Mouse (Mus musculus): Measurements from ENCODE around the gene Opcml. TPM values are rescaled to one million over a fixed set of nuclear protein-coding genes. Genes with fewer than 3 reads are reported as not detected.

Opcml gene
- polyA plus RNA-seq, 1 experiment from 2014 or later, result 2.9 TPM

- no peak overlapping the region for H3K9ac ChIP-seq
- no peak overlapping the region for H3K4me3 ChIP-seq
- no peaks in the 10 kb centered on the region for H3K27me3 ChIP-seq
- H3K4me2 ChIP-seq, result no peak overlapping the region
- ATAC-seq (ENCODE audit: insufficient number of reproducible peaks, insufficient read depth, low FRiP score, low TSS enrichment, low read depth), result no peak
- H3K9me3 ChIP-seq, result no peaks in the 10 kb centered on the region
- H3K4me1 ChIP-seq, result no peaks in the 10 kb centered on the region
- H3K36me3 ChIP-seq, result no peaks in the 10 kb centered on the region
- no peak overlapping the region for H3K27ac ChIP-seq
These were observed 788.2 kb downstream of the Opcml start for GRCm38 (mm10) chr9:28578730-28579129.

DNA sequence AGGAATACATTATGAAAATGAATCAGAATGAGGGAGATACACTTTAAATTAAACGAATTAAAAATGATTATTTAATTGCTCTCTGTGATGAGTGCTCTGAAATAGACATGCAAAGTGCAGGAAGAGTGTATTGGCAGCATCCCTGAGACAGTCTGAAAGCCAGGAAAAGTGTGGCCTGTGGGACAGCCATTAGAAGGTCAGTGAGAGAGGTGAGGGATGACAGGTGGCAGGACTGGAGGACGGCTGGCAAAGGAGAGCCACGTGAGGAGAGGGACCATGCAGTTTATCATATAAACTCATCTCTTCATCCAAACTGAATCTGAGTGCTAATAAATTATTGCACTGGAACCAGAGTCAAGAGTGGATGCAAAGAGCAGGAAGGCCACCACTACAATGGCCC lies 796.7 kb downstream of the Opcml start:
- WGBS, result 80% methylated on average over 3 of the region's 3 CpGs
- Histone ChIP-seq H3K4me1 (no peaks in the 10 kb centered on the region), H3K9me3 (no peaks in the 10 kb centered on the region), H3K27ac (no peak overlapping the region), H3K27me3 (no peaks in the 10 kb centered on the region), H3K36me3 (no peaks in the 10 kb centered on the region), H3K4me2 (no peak overlapping the region), H3K4me3 (no peak overlapping the region), H3K9ac (no peak overlapping the region)
- ATAC-seq (ENCODE audit: insufficient number of reproducible peaks, insufficient read depth, low FRiP score, low TSS enrichment, low read depth), result no peak

- H3K27me3 ChIP-seq, result no peaks in the 10 kb centered on the region
- H3K4me1 ChIP-seq, result no peaks in the 10 kb centered on the region
- no peak overlapping the region for H3K27ac ChIP-seq
- no peak overlapping the region for H3K4me2 ChIP-seq
- no peak overlapping the region for H3K9ac ChIP-seq
- ATAC-seq (ENCODE audit: insufficient number of reproducible peaks, insufficient read depth, low FRiP score, low TSS enrichment, low read depth), result no peak
- no peak overlapping the region for H3K4me3 ChIP-seq
- H3K9me3 ChIP-seq, result no peaks in the 10 kb centered on the region
- no peaks in the 10 kb centered on the region for H3K36me3 ChIP-seq
- 85% methylated on average over 4 of the region's 4 CpGs for WGBS
These were observed 797.3 kb downstream of the Opcml start for GRCm38 (mm10) chr9:28587857-28588388.

DNA sequence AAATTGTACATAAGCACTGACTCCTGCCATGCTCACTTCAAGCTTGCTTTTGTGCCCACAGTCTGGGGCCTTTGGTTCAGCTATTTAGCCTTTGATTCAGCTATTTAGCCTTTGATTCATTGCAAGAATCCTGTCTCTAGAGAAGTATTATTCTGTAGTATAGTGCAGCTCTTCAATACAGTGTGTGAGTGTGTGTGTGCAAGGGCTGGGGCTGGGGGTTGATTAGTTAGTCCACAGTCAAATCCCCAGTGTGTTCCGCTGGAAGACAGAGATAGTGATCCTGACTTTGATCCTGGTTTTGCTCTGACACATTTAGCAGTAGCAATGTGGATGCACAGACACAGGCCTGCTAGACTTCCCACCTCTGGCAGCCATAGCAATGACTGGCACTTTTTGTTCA lies 797.9 kb downstream of the Opcml start:
- no peak overlapping the region for H3K4me3 ChIP-seq
- no peaks in the 10 kb centered on the region for H3K9me3 ChIP-seq
- H3K27me3 ChIP-seq, result no peaks in the 10 kb centered on the region
- no peak overlapping the region for H3K9ac ChIP-seq
- no peak for ATAC-seq (ENCODE audit: insufficient number of reproducible peaks, insufficient read depth, low FRiP score, low TSS enrichment, low read depth)
- WGBS, result 85% methylated on average over 1 of the region's 1 CpGs
- no peak overlapping the region for H3K4me2 ChIP-seq
- no peak overlapping the region for H3K27ac ChIP-seq
- no peaks in the 10 kb centered on the region for H3K36me3 ChIP-seq
- no peaks in the 10 kb centered on the region for H3K4me1 ChIP-seq

GRCm38 (mm10) chr9:28592208-28592607 lies 801.6 kb downstream of the Opcml start:
- Histone ChIP-seq H3K9ac (no peak overlapping the region), H3K36me3 (no peaks in the 10 kb centered on the region), H3K27ac (no peak overlapping the region), H3K27me3 (no peaks in the 10 kb centered on the region), H3K9me3 (no peaks in the 10 kb centered on the region), H3K4me1 (no peaks in the 10 kb centered on the region), H3K4me3 (no peak overlapping the region), H3K4me2 (no peak overlapping the region)
- no peak for ATAC-seq (ENCODE audit: insufficient number of reproducible peaks, insufficient read depth, low FRiP score, low TSS enrichment, low read depth)
- WGBS, result 54% methylated on average over 3 of the region's 3 CpGs

- H3K4me3 ChIP-seq, result no peak overlapping the region
- no peak for ATAC-seq (ENCODE audit: insufficient number of reproducible peaks, insufficient read depth, low FRiP score, low TSS enrichment, low read depth)
- no peaks in the 10 kb centered on the region for H3K4me1 ChIP-seq
- H3K27ac ChIP-seq, result no peak overlapping the region
- H3K4me2 ChIP-seq, result no peak overlapping the region
- 87% methylated on average over 3 of the region's 3 CpGs for WGBS
- no peaks in the 10 kb centered on the region for H3K36me3 ChIP-seq
- H3K9me3 ChIP-seq, result no peaks in the 10 kb centered on the region
- no peak overlapping the region for H3K9ac ChIP-seq
- no peaks in the 10 kb centered on the region for H3K27me3 ChIP-seq
These were observed 804.5 kb downstream of the Opcml start for GRCm38 (mm10) chr9:28595062-28595461.

DNA sequence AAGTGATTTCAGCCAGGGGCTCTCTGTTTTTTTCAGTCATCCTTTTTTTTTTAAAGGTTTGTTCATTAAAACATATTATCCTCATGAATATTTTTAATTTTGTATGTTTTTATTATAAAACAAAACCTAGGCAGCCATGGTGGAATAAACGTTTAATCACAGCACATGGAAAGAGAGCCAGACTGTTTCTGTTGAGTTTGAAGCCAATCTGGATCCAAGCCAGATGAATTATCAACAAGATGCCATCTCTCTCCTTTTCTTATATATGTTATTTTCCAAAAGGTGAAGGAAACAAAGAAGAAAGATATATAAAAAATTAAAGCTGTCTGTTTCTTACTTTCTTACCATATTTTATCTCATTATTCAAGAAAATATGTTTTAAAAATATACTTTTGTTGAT lies 815.0 kb downstream of the Opcml start:
- Histone ChIP-seq H3K27me3 (no peaks in the 10 kb centered on the region), H3K4me2 (no peak overlapping the region), H3K36me3 (no peaks in the 10 kb centered on the region), H3K4me1 (no peaks in the 10 kb centered on the region), H3K4me3 (no peak overlapping the region), H3K9ac (no peak overlapping the region), H3K9me3 (no peaks in the 10 kb centered on the region), H3K27ac (no peak overlapping the region)
- WGBS, result 65% methylated on average over 1 of the region's 1 CpGs
- no peak for ATAC-seq (ENCODE audit: insufficient number of reproducible peaks, insufficient read depth, low FRiP score, low TSS enrichment, low read depth)

DNA sequence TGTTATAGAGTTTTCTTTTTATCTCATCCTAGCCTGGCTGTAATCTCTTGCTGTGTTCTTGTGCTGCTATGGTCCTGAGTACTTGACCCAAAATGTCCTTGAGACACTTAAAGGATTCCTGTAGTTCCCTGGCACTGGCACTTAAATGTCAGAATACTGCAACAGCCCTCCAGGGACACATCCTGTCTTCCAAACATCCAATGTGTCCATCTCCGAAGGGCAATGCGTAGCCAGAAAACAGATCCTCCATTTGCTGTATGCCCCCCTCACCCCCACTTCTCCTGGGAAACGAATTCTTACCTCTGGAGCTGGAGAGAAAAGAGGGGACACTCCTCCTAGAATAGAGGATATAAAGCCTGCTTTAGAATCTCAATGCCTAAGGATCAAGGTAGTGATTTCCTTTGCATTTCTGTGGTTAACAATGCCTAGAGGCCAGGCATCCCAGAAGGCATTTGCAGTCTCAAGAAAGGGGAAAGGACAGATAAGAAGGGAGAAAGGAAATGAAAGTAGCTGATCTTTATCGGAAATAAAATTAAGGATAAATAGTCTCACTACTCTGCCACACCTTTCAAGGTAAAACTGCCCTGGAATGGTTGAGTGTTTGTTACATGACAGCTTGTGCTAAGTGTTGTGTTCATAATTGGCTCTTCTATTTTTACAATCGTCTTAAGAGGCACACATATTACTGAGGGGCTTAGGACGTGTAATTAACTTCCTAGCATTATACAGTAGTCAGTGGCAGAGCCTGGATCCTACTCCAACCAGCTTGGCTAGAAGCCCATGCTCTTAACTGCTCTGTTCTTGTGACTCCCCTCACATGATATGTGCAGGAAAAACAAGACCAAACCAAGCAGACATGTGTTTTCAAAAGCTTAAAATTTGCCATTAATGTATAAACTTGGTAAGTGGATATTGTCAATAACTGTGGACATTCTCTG lies 823.4 kb downstream of the Opcml start:
- H3K9ac ChIP-seq, result no peak overlapping the region
- no peaks in the 10 kb centered on the region for H3K9me3 ChIP-seq
- no peak overlapping the region for H3K4me2 ChIP-seq
- no peak for ATAC-seq (ENCODE audit: insufficient number of reproducible peaks, insufficient read depth, low FRiP score, low TSS enrichment, low read depth)
- H3K27ac ChIP-seq, result peak overlapping the region; percentile 19; the same call in 1 of the 2 replicates
- 26% methylated on average over 6 of the region's 6 CpGs for WGBS
- no peaks in the 10 kb centered on the region for H3K36me3 ChIP-seq
- H3K4me3 ChIP-seq, result no peak overlapping the region
- H3K4me1 ChIP-seq, result peaks cover 11% of the 10 kb centered on the region; the same call in 1 of the 2 replicates
- H3K27me3 ChIP-seq, result no peaks in the 10 kb centered on the region

DNA sequence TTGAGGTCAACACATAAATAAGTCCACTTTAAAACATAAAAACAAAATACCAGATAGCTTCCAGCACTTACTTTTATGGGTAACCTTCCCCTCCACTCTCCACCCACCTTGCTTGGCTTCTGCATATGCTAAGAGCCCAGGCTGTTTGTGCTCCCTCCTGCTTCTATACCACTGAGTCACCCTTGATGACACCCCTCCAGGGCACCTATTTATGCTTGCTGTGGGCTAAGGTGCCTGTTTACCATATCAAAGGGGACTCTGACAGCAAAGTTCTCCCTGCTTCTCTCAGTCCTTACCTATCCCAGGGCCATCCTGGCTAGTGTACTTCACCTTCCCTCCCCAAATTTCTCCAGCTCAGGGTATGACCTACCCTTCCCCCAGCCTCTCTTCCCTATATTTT lies 824.9 kb downstream of the Opcml start:
- H3K9ac ChIP-seq, result no peak overlapping the region

DNA sequence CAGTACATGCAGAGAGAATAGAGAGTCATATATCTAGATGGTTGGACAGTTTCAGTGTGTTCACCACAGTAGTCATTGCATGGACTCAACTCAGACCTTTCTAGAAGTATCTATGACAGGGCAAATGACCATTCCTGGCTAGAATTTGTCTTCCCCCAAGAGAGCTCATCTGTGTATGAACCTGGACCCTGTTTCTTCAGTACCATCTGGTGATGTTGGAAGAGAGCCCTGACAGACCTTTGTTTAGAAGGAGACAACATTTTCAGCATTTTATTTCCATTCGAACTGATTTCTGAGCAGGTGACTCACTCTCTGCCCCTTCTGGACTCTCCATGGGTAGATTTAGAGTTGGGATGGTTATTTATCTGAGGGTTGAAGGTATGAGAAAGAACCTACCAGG lies 827.1 kb downstream of the Opcml start:
- WGBS, result 76% methylated on average over 1 of the region's 1 CpGs
- no peak overlapping the region for H3K27ac ChIP-seq
- H3K36me3 ChIP-seq, result no peaks in the 10 kb centered on the region
- no peak for ATAC-seq (ENCODE audit: insufficient number of reproducible peaks, insufficient read depth, low FRiP score, low TSS enrichment, low read depth)
- no peak overlapping the region for H3K4me2 ChIP-seq
- no peaks in the 10 kb centered on the region for H3K27me3 ChIP-seq
- H3K9ac ChIP-seq, result no peak overlapping the region
- H3K4me1 ChIP-seq, result peaks cover 11% of the 10 kb centered on the region; the same call in 1 of the 2 replicates
- H3K9me3 ChIP-seq, result no peaks in the 10 kb centered on the region
- H3K4me3 ChIP-seq, result no peak overlapping the region

More for the DNA sequence above, 824.9 kb downstream of the Opcml start:
- Histone ChIP-seq H3K27me3 (no peaks in the 10 kb centered on the region), H3K36me3 (no peaks in the 10 kb centered on the region), H3K4me2 (no peak overlapping the region), H3K27ac (no peak overlapping the region), H3K4me3 (no peak overlapping the region), H3K9me3 (no peaks in the 10 kb centered on the region), H3K4me1 (peaks cover 11% of the 10 kb centered on the region; the same call in 1 of the 2 replicates)
- no peak for ATAC-seq (ENCODE audit: insufficient number of reproducible peaks, insufficient read depth, low FRiP score, low TSS enrichment, low read depth)

DNA sequence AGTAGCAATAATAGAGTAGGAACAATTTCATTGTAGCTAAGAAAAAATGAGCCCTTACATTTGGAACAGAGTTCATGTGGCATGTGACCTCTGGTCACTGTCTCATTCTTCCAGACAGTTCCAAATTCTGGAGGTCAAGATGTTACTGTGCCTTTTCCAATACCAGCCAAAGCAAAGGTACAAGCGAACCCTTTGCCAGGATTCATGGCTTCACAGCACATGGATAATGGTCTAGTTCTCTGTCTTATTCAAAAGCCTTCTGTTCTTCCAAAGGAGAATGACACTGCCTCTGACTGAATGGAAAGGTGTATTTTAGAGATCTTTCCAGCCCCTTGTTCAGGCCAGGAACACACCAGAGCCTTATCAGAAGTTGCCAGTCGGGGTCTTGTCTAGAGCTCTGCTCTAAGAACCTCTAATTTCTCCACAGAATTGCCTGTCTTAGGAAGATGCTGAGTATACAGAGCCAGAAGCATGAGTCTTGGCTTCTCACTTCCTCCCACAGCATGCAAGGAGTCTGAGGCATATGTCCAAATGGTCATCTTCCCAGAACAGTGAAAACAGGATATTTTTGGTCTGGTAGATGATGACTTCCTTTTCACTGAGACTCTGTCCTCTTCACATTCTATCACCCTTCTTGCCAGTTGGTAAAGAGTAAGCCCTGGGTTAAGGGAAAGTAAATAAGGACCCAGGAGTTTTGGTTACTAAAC lies 827.8 kb downstream of the Opcml start:
- Histone ChIP-seq H3K9me3 (no peaks in the 10 kb centered on the region), H3K4me1 (peaks cover 10% of the 10 kb centered on the region; the same call in 1 of the 2 replicates), H3K27me3 (no peaks in the 10 kb centered on the region), H3K27ac (no peak overlapping the region), H3K4me2 (no peak overlapping the region), H3K4me3 (no peak overlapping the region), H3K36me3 (no peaks in the 10 kb centered on the region), H3K9ac (no peak overlapping the region)
- 89% methylated on average over 2 of the region's 2 CpGs for WGBS
- ATAC-seq (ENCODE audit: insufficient number of reproducible peaks, insufficient read depth, low FRiP score, low TSS enrichment, low read depth), result no peak

- Histone ChIP-seq H3K4me2 (no peak overlapping the region), H3K9me3 (no peaks in the 10 kb centered on the region), H3K36me3 (no peaks in the 10 kb centered on the region), H3K27me3 (no peaks in the 10 kb centered on the region), H3K4me3 (no peak overlapping the region), H3K9ac (no peak overlapping the region), H3K27ac (no peak overlapping the region), H3K4me1 (peaks cover 10% of the 10 kb centered on the region)
- 87% methylated on average over 1 of the region's 1 CpGs for WGBS
- ATAC-seq (ENCODE audit: insufficient number of reproducible peaks, insufficient read depth, low FRiP score, low TSS enrichment, low read depth), result no peak
These were observed 831.4 kb downstream of the Opcml start for GRCm38 (mm10) chr9:28621939-28622338.
